9 mouse cellular contexts compared by ENCODE assay signal in genomic region chr19:5636036-5636570, GRCm38 (mm10). TPM values are rescaled to one million over a fixed set of nuclear protein-coding genes. Genes with fewer than 3 reads are reported as not detected.
A peak's percentile ranks its signal among the peaks of the same experiment; 100 is the strongest.
DNase-seq lines count a peak whose midpoint lies in the region; ATAC-seq and TF ChIP-seq lines count a peak whose summit lies in the region.
"Had no signal": no experiment of that assay in that cellular context is flagged by ENCODE, and none has a peak within 500 bp of the region (broad histone marks: within the 10 kb centered on the region; RNA-seq: fewer than 3 reads in every experiment).

No protein-coding gene starts in this region.

- H3K4me2 ChIP-seq in forebrain, embryonic 12.5 days = no peak overlapping the region
- no peak overlapping the region for H3K4me2 ChIP-seq in forebrain, embryonic 16.5 days (ENCODE audit: low read length)
- H3K4me2 ChIP-seq in kidney, postnatal 0 days (ENCODE audit: low read length) = peak overlapping the region; percentile 81; the same call in 1 of the 2 replicates
- peak overlapping the region; percentile 96; the same call in 1 of the 2 replicates for H3K4me2 ChIP-seq in embryonic facial prominence, embryonic 13.5 days

- H3K36me3 ChIP-seq in forebrain, embryonic 12.5 days (replicated peaks) = peaks cover 20% of the 10 kb centered on the region
- no peaks in the 10 kb centered on the region for H3K36me3 ChIP-seq in forebrain, embryonic 16.5 days (ENCODE audit: control insufficient read depth, insufficient read depth)
- H3K36me3 ChIP-seq in kidney, postnatal 0 days (ENCODE audit: insufficient read depth, low read length) = peaks cover 10% of the 10 kb centered on the region; the same call in 1 of the 2 replicates
- H3K36me3 ChIP-seq in embryonic facial prominence, embryonic 13.5 days = peaks cover 26% of the 10 kb centered on the region
- peaks cover 26% of the 10 kb centered on the region for H3K36me3 ChIP-seq in macrophage (ENCODE audit: inconsistent target)

- no peaks in the 10 kb centered on the region for H3K9me3 ChIP-seq in forebrain, embryonic 12.5 days
- H3K9me3 ChIP-seq in forebrain, embryonic 16.5 days (ENCODE audit: control insufficient read depth, low read length) = no peaks in the 10 kb centered on the region
- no peaks in the 10 kb centered on the region for H3K9me3 ChIP-seq in kidney, postnatal 0 days (replicated peaks; ENCODE audit: low read length)
- no peaks in the 10 kb centered on the region for H3K9me3 ChIP-seq in embryonic facial prominence, embryonic 13.5 days

- H3K9ac ChIP-seq in forebrain, embryonic 12.5 days = peak overlapping the region; percentile 93; the same call in 1 of the 2 replicates
- no peak overlapping the region for H3K9ac ChIP-seq in forebrain, embryonic 16.5 days (replicated peaks; ENCODE audit: low read depth, low read length)
- no peak overlapping the region for H3K9ac ChIP-seq in kidney, postnatal 0 days (ENCODE audit: low read depth, low read length)
- H3K9ac ChIP-seq in embryonic facial prominence, embryonic 13.5 days = 0 out of 2 replicates have a peak overlapping the region, but pooled peaks have one; percentile 92

- ATAC-seq in forebrain, embryonic 12.5 days (ENCODE audit: low FRiP score) = no peak
- no peak for ATAC-seq in forebrain, embryonic 16.5 days
- no peak for ATAC-seq in kidney, postnatal 0 days (replicated peaks; ENCODE audit: low FRiP score, low read depth)
- no peak for ATAC-seq in embryonic facial prominence, embryonic 13.5 days (ENCODE audit: insufficient number of reproducible peaks, insufficient read depth, low FRiP score, low TSS enrichment, low read depth)

- no peak for DNase-seq in kidney, postnatal 0 days (ENCODE audit: low spot score)
- DNase-seq in kidney, adult 9 months = no peak
- no peak for DNase-seq in frontal cortex, postnatal 25 days (ENCODE audit: low spot score in 2 of 2)
- no peak for DNase-seq in left cerebral cortex, adult 9 months (ENCODE audit: low spot score in 2 of 2)
- DNase-seq: kidney, postnatal 10 days had no signal

- 81% methylated on average over 7 of the region's 7 CpGs for WGBS in forebrain, embryonic 12.5 days
- 84% methylated on average over 7 of the region's 7 CpGs for WGBS in forebrain, embryonic 16.5 days
- 67% methylated on average over 7 of the region's 7 CpGs for WGBS in kidney, postnatal 0 days
- WGBS in embryonic facial prominence, embryonic 13.5 days = 76% methylated on average over 7 of the region's 7 CpGs
- 54% methylated on average over 7 of the region's 7 CpGs for WGBS in macrophage (ENCODE audit: missing documents)

- peaks cover 33% of the 10 kb centered on the region for H3K79me2 ChIP-seq in macrophage (ENCODE audit: inconsistent target)

- TF ChIP-seq CTCF in kidney, postnatal 0 days (IDR thresholded peaks at IDR 0.05; ENCODE audit: low read depth) = no peak

- H3K4me3 ChIP-seq in forebrain, embryonic 12.5 days (replicated peaks) = no peak overlapping the region
- H3K4me3 ChIP-seq in forebrain, embryonic 16.5 days (replicated peaks; ENCODE audit: low read length) = no peak overlapping the region
- no peak overlapping the region for H3K4me3 ChIP-seq in kidney, postnatal 0 days (replicated peaks; ENCODE audit: low read depth, low read length)
- no peak overlapping the region for H3K4me3 ChIP-seq in embryonic facial prominence, embryonic 13.5 days
- H3K4me3 ChIP-seq in macrophage (ENCODE audit: inconsistent target) = peak overlapping the region; percentile 40; the same call in 1 of the 2 replicates

- no peak overlapping the region; the same call in 1 of the 2 replicates for H3K27ac ChIP-seq in forebrain, embryonic 12.5 days
- no peak overlapping the region for H3K27ac ChIP-seq in forebrain, embryonic 16.5 days (ENCODE audit: low read length)
- H3K27ac ChIP-seq in kidney, postnatal 0 days = no peak overlapping the region
- H3K27ac ChIP-seq in embryonic facial prominence, embryonic 13.5 days = no peak overlapping the region
- H3K27ac ChIP-seq in macrophage = peak overlapping the region; percentile 90

- H3K27me3 ChIP-seq in forebrain, embryonic 12.5 days = no peaks in the 10 kb centered on the region
- no peaks in the 10 kb centered on the region for H3K27me3 ChIP-seq in forebrain, embryonic 16.5 days (replicated peaks; ENCODE audit: control insufficient read depth, insufficient read depth, low read length)
- H3K27me3 ChIP-seq in kidney, postnatal 0 days (ENCODE audit: insufficient read depth, low read length) = no peaks in the 10 kb centered on the region
- no peaks in the 10 kb centered on the region for H3K27me3 ChIP-seq in embryonic facial prominence, embryonic 13.5 days

- H3K4me1 ChIP-seq in forebrain, embryonic 12.5 days = peaks cover 22% of the 10 kb centered on the region
- H3K4me1 ChIP-seq in forebrain, embryonic 16.5 days (replicated peaks; ENCODE audit: control insufficient read depth, insufficient read depth, low read length) = peaks cover 17% of the 10 kb centered on the region
- peaks cover 4% of the 10 kb centered on the region for H3K4me1 ChIP-seq in kidney, postnatal 0 days (replicated peaks; ENCODE audit: insufficient read depth, low read length)
- H3K4me1 ChIP-seq in embryonic facial prominence, embryonic 13.5 days = peaks cover 18% of the 10 kb centered on the region

RNA-seq across cellular contexts. Expression of gene Rela, which starts 1.2 kb away (rescaled TPM):
- 34.1 and 36.9 TPM in 2 replicates for polyA plus RNA-seq in forebrain, embryonic 12.5 days (2016; fragmentation: Nextera tagmentation; extraction: Ambion mirVana)
- 37.0 and 41.6 TPM in 2 replicates for polyA plus RNA-seq in forebrain, embryonic 16.5 days (2015; fragmentation: Nextera tagmentation; extraction: Ambion mirVana)
- polyA plus RNA-seq in kidney, postnatal 0 days (2015; fragmentation: Nextera tagmentation; extraction: Ambion mirVana) = 42.6 and 45.5 TPM in 2 replicates
- polyA plus RNA-seq in embryonic facial prominence, embryonic 13.5 days (2015; fragmentation: Nextera tagmentation; extraction: Ambion mirVana) = 47.4 and 53.0 TPM in 2 replicates
- 100 to 1,000 TPM in 17 of 26 experiments, 10 to 100 TPM in 9; 37.5 to 235 (median 127) TPM for total RNA-seq in macrophage (2018; cell fraction: chromatin; rRNA removed)
- 100 to 1,000 TPM in 9 of 26 experiments, 10 to 100 TPM in 17; 52.9 to 219 (median 78.0) TPM for total RNA-seq in macrophage (2018; cell fraction: cytosol; rRNA removed)
- total RNA-seq in macrophage (2018; cell fraction: nucleus; rRNA removed) = 100 to 1,000 TPM in 17 of 26 experiments, 10 to 100 TPM in 9; 37.3 to 243 (median 122) TPM
- polyA plus RNA-seq in macrophage (2018) = 48.3 to 268 TPM (median 62.4 TPM) in 3 replicates

RNA-seq across cellular contexts. Expression of gene Kat5, which starts 26.1 kb away (rescaled TPM):
- 65.7 and 77.2 TPM in 2 replicates for polyA plus RNA-seq in forebrain, embryonic 12.5 days (2016; fragmentation: Nextera tagmentation; extraction: Ambion mirVana)
- polyA plus RNA-seq in forebrain, embryonic 16.5 days (2015; fragmentation: Nextera tagmentation; extraction: Ambion mirVana) = 76.8 and 78.1 TPM in 2 replicates
- 54.0 and 56.5 TPM in 2 replicates for polyA plus RNA-seq in kidney, postnatal 0 days (2015; fragmentation: Nextera tagmentation; extraction: Ambion mirVana)
- 55.8 and 60.0 TPM in 2 replicates for polyA plus RNA-seq in embryonic facial prominence, embryonic 13.5 days (2015; fragmentation: Nextera tagmentation; extraction: Ambion mirVana)
- total RNA-seq in macrophage (2018; cell fraction: chromatin; rRNA removed) = 100 to 1,000 TPM in 22 of 26 experiments, 10 to 100 TPM in 4; 93.1 to 151 (median 124) TPM
- 10 to 100 TPM; 34.6 to 53.5 (median 42.2) TPM for total RNA-seq in macrophage (2018; cell fraction: cytosol; rRNA removed)
- 100 to 1,000 TPM in 3 of 26 experiments, 10 to 100 TPM in 23; 52.5 to 107 (median 79.0) TPM for total RNA-seq in macrophage (2018; cell fraction: nucleus; rRNA removed)
- 35.4 to 54.4 TPM (median 47.1 TPM) in 3 replicates for polyA plus RNA-seq in macrophage (2018)

RNA-seq across cellular contexts. Expression of gene Sipa1, which starts 27.4 kb away (rescaled TPM):
- 16.3 and 16.8 TPM in 2 replicates for polyA plus RNA-seq in forebrain, embryonic 12.5 days (2016; fragmentation: Nextera tagmentation; extraction: Ambion mirVana)
- 14.3 and 15.1 TPM in 2 replicates for polyA plus RNA-seq in forebrain, embryonic 16.5 days (2015; fragmentation: Nextera tagmentation; extraction: Ambion mirVana)
- 22.5 and 26.2 TPM in 2 replicates for polyA plus RNA-seq in kidney, postnatal 0 days (2015; fragmentation: Nextera tagmentation; extraction: Ambion mirVana)
- 24.1 and 24.6 TPM in 2 replicates for polyA plus RNA-seq in embryonic facial prominence, embryonic 13.5 days (2015; fragmentation: Nextera tagmentation; extraction: Ambion mirVana)
- total RNA-seq in macrophage (2018; cell fraction: chromatin; rRNA removed) = 100 to 1,000 TPM in 15 of 26 experiments, 10 to 100 TPM in 11; 19.1 to 204 (median 103) TPM
- total RNA-seq in macrophage (2018; cell fraction: cytosol; rRNA removed) = 10 to 100 TPM; 20.1 to 61.2 (median 43.2) TPM
- total RNA-seq in macrophage (2018; cell fraction: nucleus; rRNA removed) = 100 to 1,000 TPM in 2 of 26 experiments, 10 to 100 TPM in 24; 18.2 to 149 (median 64.2) TPM
- polyA plus RNA-seq in macrophage (2018) = 29.5 to 49.9 TPM (median 44.1 TPM) in 3 replicates

RNA-seq across cellular contexts. Expression of gene Rnaseh2c, which starts 34.4 kb away (rescaled TPM):
- 162 and 191 TPM in 2 replicates for polyA plus RNA-seq in forebrain, embryonic 12.5 days (2016; fragmentation: Nextera tagmentation; extraction: Ambion mirVana)
- polyA plus RNA-seq in forebrain, embryonic 16.5 days (2015; fragmentation: Nextera tagmentation; extraction: Ambion mirVana) = 81.0 and 86.7 TPM in 2 replicates
- 107 and 128 TPM in 2 replicates for polyA plus RNA-seq in kidney, postnatal 0 days (2015; fragmentation: Nextera tagmentation; extraction: Ambion mirVana)
- polyA plus RNA-seq in embryonic facial prominence, embryonic 13.5 days (2015; fragmentation: Nextera tagmentation; extraction: Ambion mirVana) = 136 and 162 TPM in 2 replicates
- total RNA-seq in macrophage (2018; cell fraction: chromatin; rRNA removed) = 10 to 100 TPM in 6 of 26 experiments, 1 to 10 TPM in 17, under 1 TPM in 1, not detected in 2; 0.74 to 18.8 (median 7.3) TPM
- 10 to 100 TPM in 25 of 26 experiments, 1 to 10 TPM in 1; 8.9 to 46.0 (median 22.8) TPM for total RNA-seq in macrophage (2018; cell fraction: cytosol; rRNA removed)
- total RNA-seq in macrophage (2018; cell fraction: nucleus; rRNA removed) = 10 to 100 TPM in 13 of 26 experiments, 1 to 10 TPM in 13; 3.1 to 30.7 (median 9.9) TPM
- polyA plus RNA-seq in macrophage (2018) = 11.6 to 23.4 TPM (median 21.6 TPM) in 3 replicates

RNA-seq across cellular contexts. Expression of gene Map3k11, which starts 52.4 kb away (rescaled TPM):
- 19.2 and 22.2 TPM in 2 replicates for polyA plus RNA-seq in forebrain, embryonic 12.5 days (2016; fragmentation: Nextera tagmentation; extraction: Ambion mirVana)
- polyA plus RNA-seq in forebrain, embryonic 16.5 days (2015; fragmentation: Nextera tagmentation; extraction: Ambion mirVana) = 10.0 and 10.7 TPM in 2 replicates
- 35.4 and 39.8 TPM in 2 replicates for polyA plus RNA-seq in kidney, postnatal 0 days (2015; fragmentation: Nextera tagmentation; extraction: Ambion mirVana)
- polyA plus RNA-seq in embryonic facial prominence, embryonic 13.5 days (2015; fragmentation: Nextera tagmentation; extraction: Ambion mirVana) = 19.2 and 20.5 TPM in 2 replicates
- 10 to 100 TPM; 19.3 to 86.5 (median 44.6) TPM for total RNA-seq in macrophage (2018; cell fraction: chromatin; rRNA removed)
- total RNA-seq in macrophage (2018; cell fraction: cytosol; rRNA removed) = 10 to 100 TPM; 33.8 to 69.3 (median 53.0) TPM
- total RNA-seq in macrophage (2018; cell fraction: nucleus; rRNA removed) = 10 to 100 TPM; 35.9 to 78.0 (median 54.2) TPM
- 29.4 to 53.8 TPM (median 31.8 TPM) in 3 replicates for polyA plus RNA-seq in macrophage (2018)

Comparison
In these comparisons a context has a peak if more than half of its experiments do, and no peak if none do; other contexts are left out.
1. H3K9ac ChIP-seq: peak in forebrain, embryonic 12.5 days (single experiment) and embryonic facial prominence, embryonic 13.5 days (single experiment); none in forebrain, embryonic 16.5 days (single experiment) and kidney, postnatal 0 days (single experiment).
2. H3K4me2 ChIP-seq: peak in kidney, postnatal 0 days (single experiment) and embryonic facial prominence, embryonic 13.5 days (single experiment); none in forebrain, embryonic 12.5 days (single experiment) and forebrain, embryonic 16.5 days (single experiment).